Mouse (Mus musculus): ENCODE data around the gene Stab2.

DNA sequence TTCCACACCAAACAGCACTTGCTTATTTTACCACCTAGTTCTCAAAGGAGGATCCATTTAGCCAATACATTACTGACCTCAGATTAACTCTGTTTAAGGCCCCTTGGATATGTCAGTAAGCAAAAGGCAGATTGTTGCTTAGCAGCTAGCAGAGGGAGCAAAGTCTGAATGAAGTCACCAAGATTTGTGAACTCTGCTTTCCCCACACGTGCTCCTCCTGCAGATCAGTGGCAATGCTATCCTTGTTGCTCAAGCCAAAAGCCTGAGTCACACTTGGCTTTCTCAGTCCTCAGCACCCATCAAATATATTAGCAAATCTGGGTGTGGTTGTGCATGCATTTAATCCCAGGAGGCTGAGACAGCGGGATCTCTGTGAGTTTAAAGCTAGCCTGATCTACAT is 60.3 kb downstream of the Stab2 start:
- TF ChIP-seq CTCF (IDR thresholded peaks at IDR 0.05; ENCODE audit: control insufficient read depth, insufficient read depth, low read length) (no peak), POLR2A (IDR thresholded peaks at IDR 0.05; ENCODE audit: borderline replicate concordance, control insufficient read depth, low read depth, low read length) (no peak)

Measured in bone marrow, adult 2 months (tissue).